Mouse (Mus musculus) liver, embryonic 12.5 days (tissue): ENCODE results near the gene Rdh9. TPM values are rescaled to one million over a fixed set of nuclear protein-coding genes. Genes with fewer than 3 reads are reported as not detected.
"Not testable (repeated sequence)": the region's sequence is repeated elsewhere in the genome, so short reads cannot be mapped to it uniquely, and the experiment has no call there.

Experiments used
- ATAC-seq: fragments of 200-750 bp; cut with Nextera tagmentation; 2 replicates; pipeline ENCODE4 v1.8.0; 2017; ENCODE audit warnings: moderate number of reproducible peaks, mild to moderate bottlenecking, moderate library complexity
- H3K27ac ChIP-seq: fragments of 300-500 bp; sonication (generic); 2 replicates; pipeline ENCODE4 v1.5.1; 2016; ENCODE audit warnings: mild to moderate bottlenecking
- H3K27me3 ChIP-seq: fragments of 300-500 bp; sonication (generic); replicated peaks from 2 replicates; pipeline ENCODE4 v1.6.1; 2016; ENCODE audit warnings: mild to moderate bottlenecking, moderate library complexity
- H3K36me3 ChIP-seq: fragments of 300-500 bp; sonication (generic); 2 replicates; pipeline ENCODE4 v1.6.1; 2016; ENCODE audit warnings: mild to moderate bottlenecking, moderate library complexity
- H3K4me1 ChIP-seq: fragments of 300-500 bp; sonication (generic); 2 replicates; pipeline ENCODE4 v1.6.1; 2016
- H3K4me2 ChIP-seq: fragments of 300-500 bp; sonication (generic); 2 replicates; pipeline ENCODE4 v1.6.1; 2016; ENCODE audit warnings: mild to moderate bottlenecking, moderate library complexity
- H3K4me3 ChIP-seq: fragments of 300-500 bp; sonication (generic); 2 replicates; pipeline ENCODE4 v1.5.1; 2016; ENCODE audit warnings: mild to moderate bottlenecking, moderate library complexity
- H3K9ac ChIP-seq: fragments of 300-500 bp; sonication (generic); 2 replicates; pipeline ENCODE4 v1.6.1; 2016; ENCODE audit warnings: mild to moderate bottlenecking, moderate library complexity
- H3K9me3 ChIP-seq: fragments of 300-500 bp; sonication (generic); replicated peaks from 2 replicates; pipeline ENCODE4 v1.6.1; 2016; ENCODE audit warnings: mild to moderate bottlenecking, moderate library complexity
- WGBS: fragments of 180-500 bp; shearing (Covaris S2); methylation state at CpG from one replicate; pipeline ENCODE4 v1.1.7; 2016; ENCODE audit not compliant: insufficient replicate concordance; 5-methylcytosine and 5-hydroxymethylcytosine counted together
- polyA plus RNA-seq: library from polyadenylated mRNA; unstranded; fragments of >200 nt; fragmentation: Nextera tagmentation; extraction: Ambion mirVana; gene quantifications from 2 replicates; pipeline ENCODE4 v1.2.1, GENCODE M21; 2016

Gene Rdh9
- polyA plus RNA-seq, 1 experiment from 2014 or later: not detected

DNA sequence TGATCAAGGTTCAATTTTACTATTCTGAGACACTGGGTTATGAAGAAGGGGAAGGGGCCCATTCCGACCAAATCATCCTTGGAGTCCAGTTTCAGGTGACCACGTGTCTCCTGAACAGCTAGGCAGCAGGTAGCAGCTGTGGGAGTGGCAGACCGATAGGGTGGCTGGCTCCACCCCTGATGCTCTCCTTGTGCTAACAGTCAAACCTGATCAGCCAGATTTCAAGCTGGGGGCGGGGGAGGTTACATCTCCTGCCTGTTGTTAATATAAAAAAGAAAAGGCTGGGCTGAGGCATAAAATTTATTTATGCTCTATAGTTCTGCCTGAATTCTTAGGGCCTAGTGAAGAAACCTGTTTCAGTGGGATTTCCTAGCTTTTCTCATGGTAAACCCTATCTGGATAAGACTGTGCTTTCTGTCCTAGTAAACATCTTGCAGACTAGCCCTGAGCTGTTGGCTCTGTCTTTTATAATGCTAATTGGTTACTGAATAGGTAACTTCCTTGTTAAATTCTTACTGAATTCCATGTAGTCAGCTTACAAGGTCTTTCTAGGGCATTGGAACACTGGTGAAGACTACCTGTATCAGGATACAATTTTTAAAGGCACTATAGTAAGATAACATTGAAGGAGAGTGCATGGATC, 41.2 kb downstream of the Rdh9 start:
- not testable (repeated sequence) for H3K4me3 ChIP-seq, ATAC-seq, H3K36me3 ChIP-seq, H3K27me3 ChIP-seq, H3K9ac ChIP-seq, H3K9me3 ChIP-seq, H3K4me1 ChIP-seq, H3K27ac ChIP-seq, H3K4me2 ChIP-seq
- 50% methylated on average over 4 of the region's 4 CpGs for WGBS

DNA sequence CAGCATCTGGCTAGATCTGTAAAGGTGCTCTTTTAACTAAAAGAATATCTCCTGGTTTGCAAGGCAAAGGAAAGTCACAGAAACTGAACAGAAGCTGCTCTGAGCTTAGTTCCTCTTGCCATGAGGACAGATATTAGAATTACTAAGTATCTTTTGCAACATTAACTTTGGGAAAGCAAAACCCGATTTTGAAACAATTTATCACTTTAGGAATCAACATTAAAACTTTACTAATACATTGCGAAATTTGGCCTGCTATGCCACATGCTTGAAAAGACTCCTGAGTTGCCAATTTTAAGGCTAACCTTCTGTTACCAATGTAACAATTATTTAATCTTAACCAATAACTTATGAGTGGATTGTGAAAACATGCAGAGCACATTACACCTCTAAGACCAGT, 45.6 kb downstream of the Rdh9 start:
- not testable (repeated sequence) for ATAC-seq, H3K9ac ChIP-seq, H3K36me3 ChIP-seq, H3K9me3 ChIP-seq, H3K4me3 ChIP-seq, H3K27me3 ChIP-seq, H3K4me2 ChIP-seq, H3K4me1 ChIP-seq, H3K27ac ChIP-seq
- 62% methylated on average over 2 of the region's 2 CpGs for WGBS

DNA sequence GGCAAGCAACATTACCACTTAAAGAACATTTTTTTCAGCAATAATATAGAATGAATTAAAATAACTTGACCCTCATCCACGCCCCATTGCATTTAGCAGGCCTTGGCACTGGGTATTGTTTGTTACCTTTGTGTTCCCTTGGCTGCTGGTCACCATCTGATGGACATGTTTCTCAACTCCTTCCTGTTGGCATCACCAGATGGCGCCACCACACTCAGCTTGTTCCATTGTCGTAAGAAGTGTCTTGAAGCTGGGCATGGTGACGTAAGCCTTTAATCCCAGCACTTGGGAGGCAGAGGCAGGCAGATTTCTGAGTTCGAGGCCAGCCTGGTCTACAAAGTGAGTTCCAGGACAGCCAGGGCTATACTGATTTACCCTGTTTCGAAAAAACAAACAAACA, 49.2 kb downstream of the Rdh9 start:
- Histone ChIP-seq H3K27me3 (no peaks in the 10 kb centered on the region), H3K36me3 (no peaks in the 10 kb centered on the region), H3K4me3 (no peak overlapping the region), H3K9me3 (0 out of 2 replicates have a peak, but pooled peaks cover 3% of the 10 kb centered on the region), H3K4me2 (no peak overlapping the region), H3K27ac (no peak overlapping the region), H3K4me1 (no peaks in the 10 kb centered on the region), H3K9ac (no peak overlapping the region)
- ATAC-seq: no peak
- WGBS: 54% methylated on average over 6 of the region's 6 CpGs

DNA sequence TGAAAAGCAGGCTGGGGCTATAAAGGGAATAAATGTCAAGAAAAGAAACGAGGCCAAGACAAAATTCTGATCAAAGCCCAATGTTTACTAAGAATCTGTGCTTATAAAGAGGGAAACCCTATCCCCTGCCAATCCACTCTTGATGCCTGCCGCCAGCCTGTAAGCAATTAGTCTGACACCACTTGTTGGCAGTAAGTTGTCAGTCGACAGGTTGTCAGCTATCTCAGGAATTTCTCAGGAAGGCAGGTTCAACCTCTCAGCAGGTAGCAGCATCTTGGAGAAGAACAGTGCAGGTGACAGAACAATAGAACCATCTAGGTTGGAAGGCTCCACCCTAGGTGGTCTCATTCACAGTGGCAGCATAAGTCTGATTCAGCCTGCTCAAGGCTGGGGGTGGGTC, 52.9 kb downstream of the Rdh9 start:
- Histone ChIP-seq H3K9ac (no peak overlapping the region), H3K4me3 (no peak overlapping the region), H3K27ac (no peak overlapping the region), H3K27me3 (no peaks in the 10 kb centered on the region), H3K4me2 (no peak overlapping the region), H3K9me3 (no peaks in the 10 kb centered on the region), H3K4me1 (no peaks in the 10 kb centered on the region), H3K36me3 (no peaks in the 10 kb centered on the region)
- WGBS: 67% methylated on average over 3 of the region's 3 CpGs
- ATAC-seq: no peak

DNA sequence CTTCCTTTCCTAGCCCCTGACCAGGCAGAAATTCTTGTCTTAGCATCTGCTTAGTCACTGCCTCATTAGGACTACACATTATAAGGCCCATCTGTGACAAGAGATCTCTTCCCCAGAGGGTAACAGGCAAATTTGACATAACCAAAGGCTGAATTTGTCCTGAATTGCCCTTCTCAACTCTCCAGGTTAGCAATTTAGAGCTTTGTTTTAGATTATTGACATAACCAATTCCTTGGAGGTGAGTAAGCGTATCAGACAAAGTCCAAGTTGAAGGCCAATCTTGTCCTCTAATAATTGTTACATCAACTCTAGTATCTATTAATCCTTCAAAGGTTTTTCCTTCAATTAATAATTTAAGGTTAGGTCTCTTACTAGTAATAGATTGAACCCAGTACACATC, 58.0 kb downstream of the Rdh9 start:
- H3K9me3 ChIP-seq, H3K36me3 ChIP-seq, ATAC-seq, H3K27ac ChIP-seq, H3K27me3 ChIP-seq, H3K4me3 ChIP-seq, H3K4me2 ChIP-seq, H3K4me1 ChIP-seq, H3K9ac ChIP-seq: not testable (repeated sequence)
- 73% methylated on average over 1 of the region's 1 CpGs for WGBS

DNA sequence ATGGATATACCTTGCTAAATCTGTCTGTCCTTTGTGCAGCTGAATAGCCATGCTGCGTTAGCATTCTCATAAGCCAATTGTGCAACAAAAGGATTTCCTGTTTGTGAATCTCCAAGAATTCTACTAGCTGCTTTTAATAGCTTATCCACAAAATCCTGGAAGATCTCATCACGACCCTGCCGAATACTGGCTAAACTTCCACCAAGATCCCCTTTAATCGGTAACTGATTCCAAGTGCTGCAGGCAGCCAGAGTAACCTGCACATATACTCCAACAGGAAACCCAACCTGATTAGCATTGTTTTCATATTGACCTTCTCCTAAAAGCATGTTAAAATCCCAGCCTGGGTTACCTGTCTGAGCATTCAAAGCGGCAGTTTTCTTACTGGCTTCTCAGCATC, 59.1 kb downstream of the Rdh9 start:
- Histone ChIP-seq H3K36me3 (no peaks in the 10 kb centered on the region), H3K9ac (no peak overlapping the region), H3K4me1 (no peaks in the 10 kb centered on the region), H3K9me3 (no peaks in the 10 kb centered on the region), H3K4me2 (no peak overlapping the region), H3K4me3 (no peak overlapping the region), H3K27ac (no peak overlapping the region), H3K27me3 (no peaks in the 10 kb centered on the region)
- no peak for ATAC-seq
- 69% methylated on average over 5 of the region's 5 CpGs for WGBS

DNA sequence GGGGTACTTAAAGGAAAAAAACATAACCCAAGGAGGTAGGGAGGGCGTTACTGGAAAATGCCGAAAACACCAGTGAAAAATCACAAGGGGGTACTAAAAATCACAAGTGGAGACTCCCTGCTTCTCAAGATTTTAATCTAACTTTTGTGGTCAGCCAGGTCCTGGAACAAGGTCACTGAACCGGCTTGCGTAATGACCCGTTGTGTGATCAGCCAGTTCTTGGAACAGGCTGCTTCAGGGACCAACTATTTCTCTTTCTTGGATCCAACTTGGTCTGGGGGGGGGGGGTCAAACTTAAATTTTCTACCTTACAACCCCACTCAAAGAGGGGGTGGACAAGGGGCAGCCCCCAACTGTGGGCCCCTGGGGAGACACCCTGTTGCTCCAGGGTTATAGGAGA, 61.6 kb downstream of the Rdh9 start:
- not testable (repeated sequence) for H3K4me3 ChIP-seq, H3K36me3 ChIP-seq, H3K4me2 ChIP-seq, ATAC-seq, H3K9me3 ChIP-seq, H3K9ac ChIP-seq, H3K27me3 ChIP-seq, H3K4me1 ChIP-seq, H3K27ac ChIP-seq
- WGBS: 79% methylated on average over 5 of the region's 5 CpGs

DNA sequence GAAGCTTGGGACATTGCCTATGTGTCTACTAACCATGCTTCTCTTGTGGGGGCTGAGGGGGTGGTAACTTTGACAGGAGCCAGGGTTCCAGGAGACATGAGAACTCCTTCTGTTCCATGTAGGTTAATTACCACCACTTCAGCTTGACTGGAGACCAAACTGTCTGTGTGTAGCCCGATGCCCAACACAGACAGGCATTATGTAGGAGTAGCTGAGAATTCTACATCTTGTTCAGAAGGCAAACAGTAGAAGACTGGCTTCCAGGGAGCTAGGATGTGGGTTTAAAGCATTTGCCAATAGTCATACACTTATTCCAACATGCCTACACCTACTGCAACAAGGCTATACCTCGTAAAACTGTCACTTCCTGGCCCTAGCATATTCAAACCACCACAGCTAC, 62.4 kb downstream of the Rdh9 start:
- no peak overlapping the region for H3K4me2 ChIP-seq
- H3K27me3 ChIP-seq: no peaks in the 10 kb centered on the region
- H3K9ac ChIP-seq: no peak overlapping the region
- H3K4me1 ChIP-seq: no peaks in the 10 kb centered on the region
- WGBS: 59% methylated on average over 2 of the region's 2 CpGs
- no peaks in the 10 kb centered on the region for H3K36me3 ChIP-seq
- H3K9me3 ChIP-seq: no peaks in the 10 kb centered on the region
- no peak overlapping the region for H3K27ac ChIP-seq
- no peak overlapping the region for H3K4me3 ChIP-seq
- no peak for ATAC-seq

DNA sequence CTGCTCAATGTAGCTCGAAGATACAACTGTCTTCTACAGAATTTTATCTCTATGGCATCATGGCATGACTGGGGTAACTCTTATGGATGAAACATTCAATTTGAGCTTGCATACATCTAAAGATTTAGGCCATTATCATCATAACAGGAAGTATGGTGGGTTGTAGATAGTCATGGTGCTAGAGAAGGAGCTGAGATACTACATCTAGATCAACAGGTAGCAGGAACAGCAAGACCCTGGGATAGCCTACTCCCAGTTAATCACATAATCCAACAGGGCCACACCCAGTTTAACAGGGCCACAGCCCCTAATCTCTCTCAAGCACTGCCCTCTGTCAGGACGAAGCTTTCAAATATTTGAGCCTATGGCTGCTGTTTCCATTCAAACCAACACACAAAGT, 64.6 kb downstream of the Rdh9 start:
- Histone ChIP-seq H3K4me1 (no peaks in the 10 kb centered on the region), H3K9me3 (no peaks in the 10 kb centered on the region), H3K4me3 (no peak overlapping the region), H3K9ac (no peak overlapping the region), H3K4me2 (no peak overlapping the region), H3K27ac (no peak overlapping the region), H3K36me3 (no peaks in the 10 kb centered on the region), H3K27me3 (no peaks in the 10 kb centered on the region)
- no peak for ATAC-seq
- WGBS: 42% methylated on average over 2 of the region's 2 CpGs

Other genes starting within 250 kb of the Rdh9 start
- gene Nxph4, start 241.8 kb upstream of the Rdh9 start, polyA plus RNA-seq: 0.10 and 0.23 TPM in 2 replicates
- gene Lrp1, start 155.2 kb upstream of the Rdh9 start, polyA plus RNA-seq: 22.8 and 26.5 TPM in 2 replicates
- gene Stat6, start 133.4 kb upstream of the Rdh9 start, polyA plus RNA-seq: 19.2 and 19.4 TPM in 2 replicates
- 7.0 and 8.0 TPM in 2 replicates for gene Nemp1, start 109.5 kb upstream of the Rdh9 start, polyA plus RNA-seq
- 2.6 and 3.4 TPM in 2 replicates for gene Nab2, start 107.8 kb upstream of the Rdh9 start, polyA plus RNA-seq
- gene Myo1a, start 71.2 kb upstream of the Rdh9 start, polyA plus RNA-seq: 0.06 and 0.13 TPM in 2 replicates
- 8.6 and 14.1 TPM in 2 replicates for gene Tac2, start 51.9 kb upstream of the Rdh9 start, polyA plus RNA-seq
- 1.3 and 1.4 TPM in 2 replicates for gene Zbtb39, start 36.8 kb upstream of the Rdh9 start, polyA plus RNA-seq
- gene Gpr182, start 24.7 kb upstream of the Rdh9 start, polyA plus RNA-seq: 10.3 and 11.2 TPM in 2 replicates
- gene Rdh1, start 16.7 kb upstream of the Rdh9 start, polyA plus RNA-seq: 0.22 and 0.30 TPM in 2 replicates
- 0.11 and 0.18 TPM in 2 replicates for gene Rdh16f1, start 16.6 kb upstream of the Rdh9 start, polyA plus RNA-seq
- gene Rdh16, start 24.8 kb downstream of the Rdh9 start, polyA plus RNA-seq: not detected in 2 replicates
- not detected in 2 replicates for gene Rdh19, start 73.5 kb downstream of the Rdh9 start, polyA plus RNA-seq
- gene Rdh16f2, start 90.1 kb downstream of the Rdh9 start, polyA plus RNA-seq: not detected in 2 replicates
- gene Rdh7, start 112.4 kb downstream of the Rdh9 start, polyA plus RNA-seq: 0.07 TPM in 1 of 2 replicates, not detected in the other
- gene Sdr9c7, start 122.1 kb downstream of the Rdh9 start, polyA plus RNA-seq: not detected in 2 replicates
- 0.17 TPM in 1 of 2 replicates, not detected in the other for gene Hsd17b6, start 231.2 kb downstream of the Rdh9 start, polyA plus RNA-seq
- gene Prim1, start 238.8 kb downstream of the Rdh9 start, polyA plus RNA-seq: 88.9 and 93.3 TPM in 2 replicates